Mouse (Mus musculus) myocyte (in vitro differentiated cells): ENCODE data around the gene Ankrd50. TPM values are rescaled to one million over a fixed set of nuclear protein-coding genes. Genes with fewer than 3 reads are reported as not detected.

Experiments
- H3K27me3 ChIP-seq: one replicate; pipeline ENCODE4 v1.6.1; 2011; ENCODE audit not compliant: control insufficient read depth, insufficient read depth, insufficient read length
- H3K36me3 ChIP-seq: one replicate; pipeline ENCODE4 v1.6.1; 2011; ENCODE audit not compliant: control insufficient read depth, insufficient read depth
- H3K4me2 ChIP-seq: one replicate; pipeline ENCODE4 v1.6.1; 2011; ENCODE audit warnings: low read depth, control low read depth
- H3K4me3 ChIP-seq: one replicate; pipeline ENCODE4 v1.5.1; 2011; ENCODE audit warnings: mild to moderate bottlenecking, control low read depth, moderate library complexity
- H3K79me2 ChIP-seq: one replicate; pipeline ENCODE4 v1.6.1; 2011; ENCODE audit not compliant: control insufficient read depth, insufficient read depth
- H3ac ChIP-seq: one replicate; pipeline ENCODE4 v1.6.1; 2011; ENCODE audit not compliant: control insufficient read depth, insufficient read length
- CEBPB ChIP-seq: IDR thresholded peaks from 2 replicates; pipeline ENCODE4 v1.6.1; 2011; ENCODE audit warnings: mild to moderate bottlenecking, moderate library complexity; ENCODE audit not compliant: poor library complexity, insufficient read depth, severe bottlenecking
- E2F4 ChIP-seq: IDR thresholded peaks from one replicate; pipeline ENCODE4 v1.6.1; 2011; ENCODE audit warnings: mild to moderate bottlenecking, control low read depth, moderate library complexity; ENCODE audit not compliant: insufficient read depth
- MAX ChIP-seq: IDR thresholded peaks from one replicate; pipeline ENCODE4 v1.6.1; 2011; ENCODE audit warnings: low read depth, mild to moderate bottlenecking, control low read depth
- MYOD1 ChIP-seq, 3 experiments: IDR thresholded peaks; one replicate each; pipeline ENCODE4 v1.6.1; 2011; ENCODE audit warnings: control low read depth in 2 of 3, low read depth in 2 of 3, mild to moderate bottlenecking in 2 of 3, moderate library complexity in 1 of 3; ENCODE audit not compliant: insufficient read length in 2 of 3, control insufficient read depth in 1 of 3
- MYOG ChIP-seq, 3 experiments: IDR thresholded peaks; one replicate each; pipeline ENCODE4 v1.6.1; 2011; ENCODE audit warnings: control low read depth in 2 of 3, low read depth in 2 of 3, mild to moderate bottlenecking in 2 of 3; ENCODE audit not compliant: insufficient read length in 2 of 3, control insufficient read depth in 1 of 3, insufficient read depth in 1 of 3
- POLR2A ChIP-seq: IDR thresholded peaks from one replicate; pipeline ENCODE4 v1.6.1; 2011; ENCODE audit warnings: low read depth, mild to moderate bottlenecking, control low read depth, moderate library complexity; ENCODE audit not compliant: insufficient read length
- POLR2AphosphoS2 ChIP-seq: IDR thresholded peaks from one replicate; pipeline ENCODE4 v1.6.1; 2011; ENCODE audit warnings: low read depth, control low read depth; ENCODE audit not compliant: insufficient read length
- REST ChIP-seq: IDR thresholded peaks from one replicate; pipeline ENCODE4 v1.6.1; 2011; ENCODE audit warnings: mild to moderate bottlenecking, control low read depth, moderate library complexity; ENCODE audit not compliant: insufficient read depth, insufficient read length
- SRF ChIP-seq: IDR thresholded peaks from one replicate; pipeline ENCODE4 v1.6.1; 2011; ENCODE audit warnings: low read depth; ENCODE audit not compliant: control insufficient read depth, insufficient read length
- TCF12 ChIP-seq: IDR thresholded peaks from one replicate; pipeline ENCODE4 v1.6.1; 2011; ENCODE audit warnings: mild to moderate bottlenecking, control low read depth; ENCODE audit not compliant: poor library complexity, insufficient read depth, severe bottlenecking
- TCF3 ChIP-seq: IDR thresholded peaks from one replicate; pipeline ENCODE4 v1.6.1; 2011; ENCODE audit warnings: low read depth, control low read depth; ENCODE audit not compliant: insufficient read length
- USF1 ChIP-seq: IDR thresholded peaks from one replicate; pipeline ENCODE4 v1.6.1; 2011; ENCODE audit warnings: low read depth, mild to moderate bottlenecking, control low read depth, moderate library complexity
- polyA plus RNA-seq: library from polyadenylated mRNA; unstranded; fragments of >200 nt; fragmentation: generic; extraction: Trizol; gene quantifications from one replicate; pipeline ENCODE4 v1.2.1, GENCODE M21; 2012; ENCODE audit warnings: missing spikeins

The Ankrd50 gene
- polyA plus RNA-seq, 1 experiment = 44.2 TPM

DNA sequence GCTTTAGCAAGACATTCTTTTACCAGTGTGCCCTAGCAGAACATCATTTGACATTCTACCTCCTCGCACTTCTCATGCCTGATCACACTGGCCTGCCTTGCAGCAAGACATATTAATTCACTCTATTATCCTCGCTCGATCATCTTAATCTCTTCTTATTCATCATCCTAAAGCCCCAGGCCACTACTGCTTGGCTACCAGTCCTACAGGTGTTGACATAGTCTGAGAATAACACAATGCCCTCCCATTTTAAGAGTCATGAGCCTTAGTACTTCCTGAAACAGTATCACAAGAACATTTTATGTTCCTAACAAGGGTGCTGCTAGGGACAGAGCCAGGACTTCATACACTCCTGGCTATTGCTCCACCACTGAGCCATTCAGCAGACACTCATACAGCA lies 48.0 kb downstream of the Ankrd50 start:
- no peak overlapping the region for H3K4me2 ChIP-seq
- no peaks in the 10 kb centered on the region for H3K27me3 ChIP-seq
- H3K79me2 ChIP-seq = no peaks in the 10 kb centered on the region
- H3ac ChIP-seq = no peak overlapping the region
- TF ChIP-seq E2F4 = no peak
- TF ChIP-seq TCF3 = no peak
- no peak for TF ChIP-seq CEBPB
- TF ChIP-seq POLR2A = no peak
- no peak for TF ChIP-seq TCF12
- TF ChIP-seq POLR2AphosphoS2 = no peak
- TF ChIP-seq REST = no peak
- TF ChIP-seq USF1 = no peak
- no peak for TF ChIP-seq MAX
- TF ChIP-seq SRF = no peak
- no peak for TF ChIP-seq MYOD1 (IDR thresholded peaks at IDR 0.05; ENCODE audit: control insufficient read depth in 1 of 3, insufficient read length in 2 of 3, low read depth in 2 of 3)
- no peak for TF ChIP-seq MYOG (IDR thresholded peaks at IDR 0.05; ENCODE audit: control insufficient read depth in 1 of 3, insufficient read depth in 1 of 3, insufficient read length in 2 of 3, low read depth in 2 of 3)
- H3K36me3 ChIP-seq = no peaks in the 10 kb centered on the region
- no peak overlapping the region for H3K4me3 ChIP-seq

DNA sequence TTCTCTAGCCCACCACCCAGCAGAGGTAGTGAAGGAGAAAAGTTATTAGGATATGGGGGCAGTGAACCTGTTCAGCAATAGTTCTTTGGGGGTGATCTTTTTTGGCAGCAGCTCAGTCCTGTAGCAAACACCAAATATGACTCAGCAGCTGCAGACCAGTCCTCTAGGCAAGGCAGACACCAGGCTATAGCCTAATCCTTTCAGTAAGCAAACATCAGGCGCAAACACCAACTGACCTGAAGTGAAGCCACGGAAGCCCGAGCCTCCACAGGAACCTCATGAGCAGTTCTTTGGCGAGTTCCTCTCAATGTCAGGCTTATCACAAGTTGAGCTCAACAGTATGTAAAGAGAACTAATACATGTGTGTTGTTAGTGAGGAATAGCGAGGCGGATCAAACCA lies 48.8 kb downstream of the Ankrd50 start:
- H3ac ChIP-seq = no peak overlapping the region
- no peaks in the 10 kb centered on the region for H3K27me3 ChIP-seq
- no peak overlapping the region for H3K4me3 ChIP-seq
- TF ChIP-seq TCF3 = no peak
- TF ChIP-seq USF1 = no peak
- TF ChIP-seq MYOD1 (IDR thresholded peaks at IDR 0.05; ENCODE audit: control insufficient read depth in 1 of 3, insufficient read length in 2 of 3, low read depth in 2 of 3) = no peak
- TF ChIP-seq TCF12 = no peak
- no peak for TF ChIP-seq MAX
- TF ChIP-seq CEBPB = no peak
- TF ChIP-seq E2F4 = no peak
- no peak for TF ChIP-seq SRF
- TF ChIP-seq REST = no peak
- TF ChIP-seq POLR2AphosphoS2 = no peak
- no peaks in the 10 kb centered on the region for H3K36me3 ChIP-seq
- no peaks in the 10 kb centered on the region for H3K79me2 ChIP-seq
- no peak overlapping the region for H3K4me2 ChIP-seq

GRCm38 (mm10) chr3:38434486-38434885 lies 50.2 kb downstream of the Ankrd50 start:
- TF ChIP-seq POLR2AphosphoS2 (no peak), USF1 (no peak), MYOG (IDR thresholded peaks at IDR 0.05; ENCODE audit: control insufficient read depth in 1 of 3, insufficient read depth in 1 of 3, insufficient read length in 2 of 3, low read depth in 2 of 3) (no peak), REST (no peak), TCF12 (no peak), MYOD1 (IDR thresholded peaks at IDR 0.05; ENCODE audit: control insufficient read depth in 1 of 3, insufficient read length in 2 of 3, low read depth in 2 of 3) (no peak), CEBPB (no peak), MAX (no peak), SRF (no peak), TCF3 (no peak), POLR2A (no peak)
- Histone ChIP-seq H3K36me3 (no peaks in the 10 kb centered on the region), H3K79me2 (no peaks in the 10 kb centered on the region), H3K4me3 (no peak overlapping the region), H3ac (no peak overlapping the region), H3K4me2 (no peak overlapping the region), H3K27me3 (no peaks in the 10 kb centered on the region)

- no peak overlapping the region for H3ac ChIP-seq
- H3K4me3 ChIP-seq = no peak overlapping the region
- H3K27me3 ChIP-seq = no peaks in the 10 kb centered on the region
- no peaks in the 10 kb centered on the region for H3K79me2 ChIP-seq
- no peak overlapping the region for H3K4me2 ChIP-seq
- TF ChIP-seq MAX (no peak), TCF12 (no peak), MYOG (IDR thresholded peaks at IDR 0.05; ENCODE audit: control insufficient read depth in 1 of 3, insufficient read depth in 1 of 3, insufficient read length in 2 of 3, low read depth in 2 of 3) (no peak), E2F4 (no peak), POLR2A (no peak), MYOD1 (IDR thresholded peaks at IDR 0.05; ENCODE audit: control insufficient read depth in 1 of 3, insufficient read length in 2 of 3, low read depth in 2 of 3) (no peak), TCF3 (no peak), USF1 (no peak), POLR2AphosphoS2 (no peak), REST (no peak), SRF (no peak), CEBPB (no peak)
- no peaks in the 10 kb centered on the region for H3K36me3 ChIP-seq
These were observed 50.9 kb downstream of the Ankrd50 start for GRCm38 (mm10) chr3:38433495-38434464.
